Mouse (Mus musculus): ENCODE data around the gene Ficd. TPM values are rescaled to one million over a fixed set of nuclear protein-coding genes. Genes with fewer than 3 reads are reported as not detected.

Gene Ficd
- 8.0 and 8.2 TPM in 2 replicates for polyA plus RNA-seq (2012; rRNA removed)

- peak within 1 kb of the TSS; percentile 58 for H3K4me3 ChIP-seq (ENCODE audit: control insufficient read depth, insufficient read depth, low read length)
- peak within 1 kb of the TSS; percentile 41; the same call in 1 of the 2 replicates for H3K27ac ChIP-seq (ENCODE audit: control insufficient read depth, insufficient read depth, low read length)
- H3K36me3 ChIP-seq (ENCODE audit: control insufficient read depth, insufficient read depth, low read length) = no peaks in the 10 kb centered on the region; the same call in 1 of the 2 replicates
- H3K27me3 ChIP-seq (ENCODE audit: control insufficient read depth, insufficient read depth, low read length) = no peaks in the 10 kb centered on the region
- TF ChIP-seq CTCF (IDR thresholded peaks at IDR 0.05; ENCODE audit: borderline replicate concordance, control insufficient read depth, extremely low read depth, insufficient read depth, low read length, poor library complexity) (0 out of 2 replicates have a peak, but pooled peaks have one; percentile 48), POLR2A (IDR thresholded peaks at IDR 0.05; ENCODE audit: control insufficient read depth, extremely low read depth, insufficient read depth, low read length, poor library complexity) (no peak; the same call in 1 of the 2 replicates)
- peaks cover 15% of the 10 kb centered on the region for H3K4me1 ChIP-seq (replicated peaks; ENCODE audit: control insufficient read depth, insufficient read depth, low read length)
- WGBS = 1% methylated on average over 71 of the region's 71 CpGs
- peak; percentile 88 for DNase-seq
Measured at GRCm38 (mm10) chr5:113735345-113736112, at the start of gene Ficd. TSS of gene Ficd (plus strand) at chr5:113735803.

GRCm38 (mm10) chr5:113687514-113687913 is 48.1 kb upstream of the Ficd start:
- no peak for DNase-seq
- Histone ChIP-seq H3K27ac (ENCODE audit: control insufficient read depth, insufficient read depth, low read length) (no peak overlapping the region), H3K27me3 (ENCODE audit: control insufficient read depth, insufficient read depth, low read length) (no peaks in the 10 kb centered on the region), H3K4me1 (replicated peaks; ENCODE audit: control insufficient read depth, insufficient read depth, low read length) (no peaks in the 10 kb centered on the region), H3K36me3 (ENCODE audit: control insufficient read depth, insufficient read depth, low read length) (no peaks in the 10 kb centered on the region), H3K4me3 (ENCODE audit: control insufficient read depth, insufficient read depth, low read length) (no peak overlapping the region)
- 81% methylated on average over 5 of the region's 5 CpGs for WGBS
- TF ChIP-seq CTCF (IDR thresholded peaks at IDR 0.05; ENCODE audit: borderline replicate concordance, control insufficient read depth, extremely low read depth, insufficient read depth, low read length, poor library complexity) = no peak
- TF ChIP-seq POLR2A (IDR thresholded peaks at IDR 0.05; ENCODE audit: control insufficient read depth, extremely low read depth, insufficient read depth, low read length, poor library complexity) = no peak

GRCm38 (mm10) chr5:113690069-113690548 is 45.5 kb upstream of the Ficd start:
- H3K27me3 ChIP-seq (ENCODE audit: control insufficient read depth, insufficient read depth, low read length) = no peaks in the 10 kb centered on the region
- no peak for TF ChIP-seq CTCF (IDR thresholded peaks at IDR 0.05; ENCODE audit: borderline replicate concordance, control insufficient read depth, extremely low read depth, insufficient read depth, low read length, poor library complexity)

GRCm38 (mm10) chr5:113690866-113691265 is 44.7 kb upstream of the Ficd start:
- Histone ChIP-seq H3K36me3 (ENCODE audit: control insufficient read depth, insufficient read depth, low read length) (no peaks in the 10 kb centered on the region), H3K4me3 (ENCODE audit: control insufficient read depth, insufficient read depth, low read length) (no peak overlapping the region), H3K27ac (ENCODE audit: control insufficient read depth, insufficient read depth, low read length) (no peak overlapping the region), H3K4me1 (replicated peaks; ENCODE audit: control insufficient read depth, insufficient read depth, low read length) (no peaks in the 10 kb centered on the region), H3K27me3 (ENCODE audit: control insufficient read depth, insufficient read depth, low read length) (no peaks in the 10 kb centered on the region)
- DNase-seq = no peak
- 91% methylated on average over 2 of the region's 2 CpGs for whole genome bisulfite sequencing
- TF ChIP-seq POLR2A (IDR thresholded peaks at IDR 0.05; ENCODE audit: control insufficient read depth, extremely low read depth, insufficient read depth, low read length, poor library complexity) = no peak
- TF ChIP-seq CTCF (IDR thresholded peaks at IDR 0.05; ENCODE audit: borderline replicate concordance, control insufficient read depth, extremely low read depth, insufficient read depth, low read length, poor library complexity) = no peak

More at GRCm38 (mm10) chr5:113690069-113690548, 45.5 kb upstream of the Ficd start:
- no peaks in the 10 kb centered on the region for H3K36me3 ChIP-seq (ENCODE audit: control insufficient read depth, insufficient read depth, low read length)
- no peak overlapping the region for H3K27ac ChIP-seq (ENCODE audit: control insufficient read depth, insufficient read depth, low read length)
- WGBS = 87% methylated on average over 15 of the region's 15 CpGs
- no peak overlapping the region for H3K4me3 ChIP-seq (ENCODE audit: control insufficient read depth, insufficient read depth, low read length)
- H3K4me1 ChIP-seq (replicated peaks; ENCODE audit: control insufficient read depth, insufficient read depth, low read length) = no peaks in the 10 kb centered on the region
- DNase-seq = no peak

- Histone ChIP-seq H3K4me1 (replicated peaks; ENCODE audit: control insufficient read depth, insufficient read depth, low read length) (no peaks in the 10 kb centered on the region), H3K27ac (ENCODE audit: control insufficient read depth, insufficient read depth, low read length) (no peak overlapping the region), H3K4me3 (ENCODE audit: control insufficient read depth, insufficient read depth, low read length) (no peak overlapping the region), H3K36me3 (ENCODE audit: control insufficient read depth, insufficient read depth, low read length) (no peaks in the 10 kb centered on the region), H3K27me3 (ENCODE audit: control insufficient read depth, insufficient read depth, low read length) (no peaks in the 10 kb centered on the region)
- WGBS = 95% methylated on average over 8 of the region's 8 CpGs
- TF ChIP-seq POLR2A (IDR thresholded peaks at IDR 0.05; ENCODE audit: control insufficient read depth, extremely low read depth, insufficient read depth, low read length, poor library complexity) (no peak), CTCF (IDR thresholded peaks at IDR 0.05; ENCODE audit: borderline replicate concordance, control insufficient read depth, extremely low read depth, insufficient read depth, low read length, poor library complexity) (no peak)
- DNase-seq = no peak
Measured at GRCm38 (mm10) chr5:113693196-113693755, 42.3 kb upstream of the Ficd start.

GRCm38 (mm10) chr5:113694000-113694399 is 41.6 kb upstream of the Ficd start:
- Histone ChIP-seq H3K27ac (ENCODE audit: control insufficient read depth, insufficient read depth, low read length) (no peak overlapping the region), H3K27me3 (ENCODE audit: control insufficient read depth, insufficient read depth, low read length) (no peaks in the 10 kb centered on the region), H3K4me3 (ENCODE audit: control insufficient read depth, insufficient read depth, low read length) (no peak overlapping the region), H3K36me3 (ENCODE audit: control insufficient read depth, insufficient read depth, low read length) (no peaks in the 10 kb centered on the region), H3K4me1 (replicated peaks; ENCODE audit: control insufficient read depth, insufficient read depth, low read length) (no peaks in the 10 kb centered on the region)
- 68% methylated on average over 4 of the region's 4 CpGs for WGBS
- TF ChIP-seq CTCF (IDR thresholded peaks at IDR 0.05; ENCODE audit: borderline replicate concordance, control insufficient read depth, extremely low read depth, insufficient read depth, low read length, poor library complexity) (no peak), POLR2A (IDR thresholded peaks at IDR 0.05; ENCODE audit: control insufficient read depth, extremely low read depth, insufficient read depth, low read length, poor library complexity) (no peak)
- DNase-seq = no peak
